Mouse (Mus musculus): Measurements from ENCODE around the gene Sipa1.

DNA sequence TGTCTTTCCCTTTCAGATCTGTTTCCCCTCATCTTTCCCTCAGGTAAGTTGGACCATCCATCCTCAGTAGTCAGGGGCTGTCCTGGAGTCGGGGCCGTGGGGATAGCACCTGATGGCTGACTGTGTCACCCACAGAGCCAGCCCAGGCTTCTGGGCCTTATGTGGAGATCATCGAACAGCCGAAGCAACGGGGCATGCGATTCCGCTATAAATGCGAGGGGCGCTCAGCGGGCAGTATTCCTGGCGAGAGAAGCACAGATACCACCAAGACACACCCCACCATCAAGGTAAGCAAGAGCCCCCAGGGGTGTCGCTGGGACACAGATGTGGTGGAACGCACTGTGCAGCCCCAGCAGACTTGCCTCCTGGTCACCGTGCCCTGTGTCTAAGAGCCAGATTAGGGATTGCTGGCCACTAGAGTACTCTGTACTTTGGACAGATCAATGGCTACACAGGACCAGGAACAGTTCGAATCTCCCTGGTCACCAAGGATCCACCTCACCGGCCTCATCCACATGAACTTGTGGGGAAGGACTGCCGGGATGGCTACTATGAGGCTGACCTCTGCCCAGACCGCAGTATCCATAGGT lies 25.0 kb downstream of the Sipa1 start:
- TF ChIP-seq GATA1 (IDR thresholded peaks at IDR 0.05; ENCODE audit: borderline replicate concordance, low read length) (no peak), FLI1 (IDR thresholded peaks at IDR 0.05; ENCODE audit: low read length) (no peak)
